Mouse (Mus musculus) left cerebral cortex, postnatal 14 days (tissue): ENCODE measurements around the gene Ssh1. TPM values are rescaled to one million over a fixed set of nuclear protein-coding genes. Genes with fewer than 3 reads are reported as not detected.
A peak's percentile ranks its signal among the peaks of the same experiment; 100 is the strongest.

Source experiments
- DNase-seq, 2 experiments: peaks; one replicate each; pipeline ENCODE4 v3.0.0; 2021 to 2022; ENCODE audit warnings: low spot score in 2 of 2, mixed read lengths in 1 of 2
- intact Hi-C: fragments of 180-260 bp; cut with DNase I; formaldehyde crosslinking; loops from one replicate; pipeline ENCODE4 v1.15.1; 2025
- long read RNA-seq, 2 experiments: library from polyadenylated mRNA; stranded (forward); transcript quantifications; one replicate each; pipeline ENCODE4 v2.0.0; 2021
- total RNA-seq, 2 experiments: library from RNA; stranded (reverse); gene quantifications; 2 replicates each; pipeline ENCODE4 v1.2.3; 2021

The Ssh1 gene
- 10 to 100 TPM; 19.7 to 21.4 TPM for total RNA-seq
- long read RNA-seq, experiment 1, full-length matches to known transcripts, result 1 of 18 reads
- long read RNA-seq, experiment 1, partial matches to known transcripts, result 6 of 18 reads
- long read RNA-seq, experiment 1, other reads (novel, unspliced or antisense), result 11 of 18 reads
- long read RNA-seq, experiment 2, partial matches to known transcripts, result 4 of 10 reads
- long read RNA-seq, experiment 2, other reads (novel, unspliced or antisense), result 6 of 10 reads

GRCm38 (mm10) chr5:113993487-113994465 is at the start of gene Ssh1:
Gene Ssh1, minus strand, starts transcription at chr5:113993894.
- intact Hi-C loops, result loop anchor here (2.0 kb wide), 1 partner anchor 37 kb away; no protein-coding TSS in a partner anchor
- peak; percentile 72 to 89 for DNase-seq

GRCm38 (mm10) chr5:114041327-114041930 is 47.7 kb upstream of the Ssh1 start:
- DNase-seq, result no peak
- intact Hi-C loops, result no loop called here

- intact Hi-C loops, result no loop called here
- DNase-seq, result no peak
Measured at GRCm38 (mm10) chr5:114040911-114041310, 47.2 kb upstream of the Ssh1 start.

GRCm38 (mm10) chr5:114040508-114040907 is 46.8 kb upstream of the Ssh1 start:
- intact Hi-C loops, result no loop called here
- DNase-seq, result no peak

GRCm38 (mm10) chr5:114035111-114035510 is 41.4 kb upstream of the Ssh1 start:
- no peak for DNase-seq
- intact Hi-C loops, result no loop called here

GRCm38 (mm10) chr5:114034393-114034792 is 40.7 kb upstream of the Ssh1 start:
- no peak for DNase-seq
- intact Hi-C loops, result no loop called here

- intact Hi-C loops, result no loop called here
- DNase-seq, result no peak
Measured at GRCm38 (mm10) chr5:114032161-114032763, 38.6 kb upstream of the Ssh1 start.

- intact Hi-C loops, result no loop called here
- no peak for DNase-seq
Measured at GRCm38 (mm10) chr5:114030652-114031051, 37.0 kb upstream of the Ssh1 start.

GRCm38 (mm10) chr5:114028111-114028510 is 34.4 kb upstream of the Ssh1 start:
- intact Hi-C loops, result no loop called here
- no peak for DNase-seq

- intact Hi-C loops, result no loop called here
- no peak for DNase-seq
Measured at GRCm38 (mm10) chr5:114027217-114027944, 33.7 kb upstream of the Ssh1 start.

- no peak for DNase-seq
- intact Hi-C loops, result no loop called here
Measured at GRCm38 (mm10) chr5:114024885-114025284, 31.2 kb upstream of the Ssh1 start.

- intact Hi-C loops, result no loop called here
- DNase-seq, result no peak
Measured at GRCm38 (mm10) chr5:114024390-114024789, 30.7 kb upstream of the Ssh1 start.

- no peak for DNase-seq
- intact Hi-C loops, result no loop called here
Measured at GRCm38 (mm10) chr5:114015121-114015520, 21.4 kb upstream of the Ssh1 start.

- DNase-seq, result no peak
- intact Hi-C loops, result no loop called here
Measured at GRCm38 (mm10) chr5:114009049-114009448, 15.4 kb upstream of the Ssh1 start.

GRCm38 (mm10) chr5:114007753-114008453 is 14.2 kb upstream of the Ssh1 start:
- intact Hi-C loops, result no loop called here
- DNase-seq, result no peak

GRCm38 (mm10) chr5:114006974-114007373 is 13.3 kb upstream of the Ssh1 start:
- intact Hi-C loops, result no loop called here

GRCm38 (mm10) chr5:114005100-114005499 is 11.4 kb upstream of the Ssh1 start:
- intact Hi-C loops, result no loop called here
- no peak for DNase-seq

More at GRCm38 (mm10) chr5:114006974-114007373, 13.3 kb upstream of the Ssh1 start:
- no peak for DNase-seq

- no peak for DNase-seq
- intact Hi-C loops, result no loop called here
Measured at GRCm38 (mm10) chr5:114004573-114004972, 10.9 kb upstream of the Ssh1 start.
